Mouse (Mus musculus): ENCODE measurements around the gene Fat4.

DNA sequence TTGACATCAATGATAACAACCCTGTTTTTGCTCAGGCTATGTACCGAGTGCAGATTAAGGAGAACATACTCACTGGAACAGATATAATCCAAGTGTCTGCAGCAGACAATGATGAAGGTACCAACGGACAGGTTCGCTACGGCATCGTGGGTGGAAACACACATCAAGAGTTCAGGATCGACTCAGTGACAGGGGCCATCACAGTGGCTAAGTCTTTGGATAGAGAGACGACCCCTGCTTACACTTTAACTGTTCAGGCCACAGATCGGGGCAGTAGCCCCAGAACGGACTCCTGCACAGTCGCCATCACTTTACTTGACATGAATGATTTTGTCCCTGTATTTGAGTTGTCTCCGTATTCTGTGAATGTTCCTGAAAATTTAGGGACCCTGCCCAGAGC lies 70.4 kb downstream of the Fat4 start:
- TF ChIP-seq CHD1 (IDR thresholded peaks at IDR 0.05; ENCODE audit: low read depth, low read length) = no peak
- TF ChIP-seq HCFC1 (IDR thresholded peaks at IDR 0.05; ENCODE audit: low read depth, low read length) = no peak
- no peak for TF ChIP-seq MAFK (IDR thresholded peaks at IDR 0.05; ENCODE audit: borderline replicate concordance, low read depth, low read length)
- TF ChIP-seq CTCF (IDR thresholded peaks at IDR 0.05 in 2 of 3, conservative IDR thresholded peaks at IDR 0.05 in 1 of 3; ENCODE audit: control insufficient read depth in 1 of 3, insufficient read depth in 1 of 3, low read depth in 2 of 3, low read length in 3 of 3, poor library complexity in 1 of 3, severe bottlenecking in 1 of 3) = no peak
- no peak for TF ChIP-seq MAX (IDR thresholded peaks at IDR 0.05; ENCODE audit: low read length)
- no peak for TF ChIP-seq POLR2A (IDR thresholded peaks at IDR 0.05; ENCODE audit: control insufficient read depth in 1 of 2, insufficient read depth in 1 of 2, low read depth in 1 of 2, low read length in 2 of 2, poor library complexity in 1 of 2)
- no peak for TF ChIP-seq E2F4 (IDR thresholded peaks at IDR 0.05; ENCODE audit: borderline replicate concordance, low read depth, low read length)
